Mouse (Mus musculus): ENCODE data around the gene Msi2. TPM values are rescaled to one million over a fixed set of nuclear protein-coding genes. Genes with fewer than 3 reads are reported as not detected.

The Msi2 gene
- polyA plus RNA-seq, 1 experiment from 2014 or later = 2.9 TPM

GRCm38 (mm10) chr11:88502566-88502965 lies 215.7 kb downstream of the Msi2 start:
- no peaks in the 10 kb centered on the region for H3K27me3 ChIP-seq (ENCODE audit: control insufficient read depth, insufficient read depth, low read depth, low read length)
- no peak overlapping the region for H3K27ac ChIP-seq (ENCODE audit: low read length)
- H3K4me3 ChIP-seq (ENCODE audit: low read depth, low read length) = no peak overlapping the region
- WGBS (ENCODE audit: insufficient replicate concordance) = 75% methylated on average over 6 of the region's 6 CpGs
- H3K36me3 ChIP-seq (ENCODE audit: control insufficient read depth, insufficient read depth) = no peaks in the 10 kb centered on the region
- H3K9me3 ChIP-seq (replicated peaks; ENCODE audit: control insufficient read depth, low read length) = no peaks in the 10 kb centered on the region
- peaks cover 2% of the 10 kb centered on the region; the same call in 1 of the 2 replicates for H3K4me1 ChIP-seq (ENCODE audit: control insufficient read depth, low read depth, low read length)
- no peak overlapping the region for H3K9ac ChIP-seq (ENCODE audit: low read depth, low read length)
- H3K4me2 ChIP-seq (ENCODE audit: low read depth, low read length) = no peak overlapping the region
- ATAC-seq (ENCODE audit: low read depth) = no peak

GRCm38 (mm10) chr11:88498491-88498890 lies 219.8 kb downstream of the Msi2 start:
- WGBS (ENCODE audit: insufficient replicate concordance) = 50% methylated on average over 7 of the region's 7 CpGs
- no peak overlapping the region for H3K9ac ChIP-seq (ENCODE audit: low read depth, low read length)
- H3K27ac ChIP-seq (ENCODE audit: low read length) = no peak overlapping the region
- peaks cover 2% of the 10 kb centered on the region; the same call in 1 of the 2 replicates for H3K4me1 ChIP-seq (ENCODE audit: control insufficient read depth, low read depth, low read length)
- H3K4me2 ChIP-seq (ENCODE audit: low read depth, low read length) = no peak overlapping the region
- H3K27me3 ChIP-seq (ENCODE audit: control insufficient read depth, insufficient read depth, low read depth, low read length) = no peaks in the 10 kb centered on the region
- no peak overlapping the region for H3K4me3 ChIP-seq (ENCODE audit: low read depth, low read length)
- no peaks in the 10 kb centered on the region for H3K36me3 ChIP-seq (ENCODE audit: control insufficient read depth, insufficient read depth)
- ATAC-seq (ENCODE audit: low read depth) = no peak
- no peaks in the 10 kb centered on the region for H3K9me3 ChIP-seq (replicated peaks; ENCODE audit: control insufficient read depth, low read length)

GRCm38 (mm10) chr11:88496460-88496859 lies 221.9 kb downstream of the Msi2 start:
- WGBS (ENCODE audit: insufficient replicate concordance) = 70% methylated on average over 5 of the region's 5 CpGs
- H3K9ac ChIP-seq (ENCODE audit: low read depth, low read length) = no peak overlapping the region
- H3K4me3 ChIP-seq (ENCODE audit: low read depth, low read length) = no peak overlapping the region
- no peaks in the 10 kb centered on the region for H3K27me3 ChIP-seq (ENCODE audit: control insufficient read depth, insufficient read depth, low read depth, low read length)
- H3K36me3 ChIP-seq (ENCODE audit: control insufficient read depth, insufficient read depth) = no peaks in the 10 kb centered on the region
- H3K27ac ChIP-seq (ENCODE audit: low read length) = no peak overlapping the region
- ATAC-seq (ENCODE audit: low read depth) = no peak
- H3K4me2 ChIP-seq (ENCODE audit: low read depth, low read length) = no peak overlapping the region
- no peaks in the 10 kb centered on the region for H3K9me3 ChIP-seq (replicated peaks; ENCODE audit: control insufficient read depth, low read length)
- H3K4me1 ChIP-seq (ENCODE audit: control insufficient read depth, low read depth, low read length) = peaks cover 2% of the 10 kb centered on the region; the same call in 1 of the 2 replicates

- Histone ChIP-seq H3K4me2 (ENCODE audit: low read depth, low read length) (no peak overlapping the region), H3K4me3 (ENCODE audit: low read depth, low read length) (no peak overlapping the region), H3K27ac (ENCODE audit: low read length) (no peak overlapping the region), H3K4me1 (ENCODE audit: control insufficient read depth, low read depth, low read length) (peaks cover 2% of the 10 kb centered on the region; the same call in 1 of the 2 replicates), H3K36me3 (ENCODE audit: control insufficient read depth, insufficient read depth) (no peaks in the 10 kb centered on the region), H3K9me3 (replicated peaks; ENCODE audit: control insufficient read depth, low read length) (no peaks in the 10 kb centered on the region), H3K9ac (ENCODE audit: low read depth, low read length) (no peak overlapping the region), H3K27me3 (ENCODE audit: control insufficient read depth, insufficient read depth, low read depth, low read length) (no peaks in the 10 kb centered on the region)
- WGBS (ENCODE audit: insufficient replicate concordance) = 84% methylated on average over 5 of the region's 5 CpGs
- ATAC-seq (ENCODE audit: low read depth) = no peak
Observed at GRCm38 (mm10) chr11:88495759-88496158, 222.6 kb downstream of the Msi2 start.

GRCm38 (mm10) chr11:88495018-88495417 lies 223.3 kb downstream of the Msi2 start:
- Histone ChIP-seq H3K4me2 (ENCODE audit: low read depth, low read length) (no peak overlapping the region), H3K27me3 (ENCODE audit: control insufficient read depth, insufficient read depth, low read depth, low read length) (no peaks in the 10 kb centered on the region), H3K36me3 (ENCODE audit: control insufficient read depth, insufficient read depth) (no peaks in the 10 kb centered on the region), H3K9ac (ENCODE audit: low read depth, low read length) (no peak overlapping the region), H3K4me1 (ENCODE audit: control insufficient read depth, low read depth, low read length) (peaks cover 2% of the 10 kb centered on the region; the same call in 1 of the 2 replicates), H3K27ac (ENCODE audit: low read length) (no peak overlapping the region), H3K4me3 (ENCODE audit: low read depth, low read length) (no peak overlapping the region), H3K9me3 (replicated peaks; ENCODE audit: control insufficient read depth, low read length) (no peaks in the 10 kb centered on the region)
- 55% methylated on average over 3 of the region's 3 CpGs for WGBS (ENCODE audit: insufficient replicate concordance)
- no peak for ATAC-seq (ENCODE audit: low read depth)

GRCm38 (mm10) chr11:88493795-88494559 lies 224.3 kb downstream of the Msi2 start:
- Histone ChIP-seq H3K27me3 (ENCODE audit: control insufficient read depth, insufficient read depth, low read depth, low read length) (no peaks in the 10 kb centered on the region), H3K4me1 (ENCODE audit: control insufficient read depth, low read depth, low read length) (peaks cover 2% of the 10 kb centered on the region; the same call in 1 of the 2 replicates), H3K4me3 (ENCODE audit: low read depth, low read length) (no peak overlapping the region), H3K9me3 (replicated peaks; ENCODE audit: control insufficient read depth, low read length) (no peaks in the 10 kb centered on the region), H3K27ac (ENCODE audit: low read length) (no peak overlapping the region), H3K9ac (ENCODE audit: low read depth, low read length) (no peak overlapping the region), H3K36me3 (ENCODE audit: control insufficient read depth, insufficient read depth) (no peaks in the 10 kb centered on the region), H3K4me2 (ENCODE audit: low read depth, low read length) (no peak overlapping the region)
- WGBS (ENCODE audit: insufficient replicate concordance) = 79% methylated on average over 18 of the region's 18 CpGs
- ATAC-seq (ENCODE audit: low read depth) = no peak

GRCm38 (mm10) chr11:88492585-88492984 lies 225.7 kb downstream of the Msi2 start:
- no peaks in the 10 kb centered on the region for H3K4me1 ChIP-seq (ENCODE audit: control insufficient read depth, low read depth, low read length)
- no peak overlapping the region for H3K4me3 ChIP-seq (ENCODE audit: low read depth, low read length)
- H3K4me2 ChIP-seq (ENCODE audit: low read depth, low read length) = no peak overlapping the region
- H3K36me3 ChIP-seq (ENCODE audit: control insufficient read depth, insufficient read depth) = no peaks in the 10 kb centered on the region
- ATAC-seq (ENCODE audit: low read depth) = no peak
- no peak overlapping the region for H3K9ac ChIP-seq (ENCODE audit: low read depth, low read length)
- no peak overlapping the region for H3K27ac ChIP-seq (ENCODE audit: low read length)
- H3K9me3 ChIP-seq (replicated peaks; ENCODE audit: control insufficient read depth, low read length) = no peaks in the 10 kb centered on the region
- H3K27me3 ChIP-seq (ENCODE audit: control insufficient read depth, insufficient read depth, low read depth, low read length) = no peaks in the 10 kb centered on the region
- 62% methylated on average over 2 of the region's 2 CpGs for WGBS (ENCODE audit: insufficient replicate concordance)

GRCm38 (mm10) chr11:88489985-88490384 lies 228.3 kb downstream of the Msi2 start:
- no peak overlapping the region for H3K4me3 ChIP-seq (ENCODE audit: low read depth, low read length)
- no peaks in the 10 kb centered on the region for H3K4me1 ChIP-seq (ENCODE audit: control insufficient read depth, low read depth, low read length)
- H3K9ac ChIP-seq (ENCODE audit: low read depth, low read length) = no peak overlapping the region
- no peak for ATAC-seq (ENCODE audit: low read depth)
- no peaks in the 10 kb centered on the region for H3K27me3 ChIP-seq (ENCODE audit: control insufficient read depth, insufficient read depth, low read depth, low read length)
- no peak overlapping the region for H3K27ac ChIP-seq (ENCODE audit: low read length)
- no peaks in the 10 kb centered on the region for H3K36me3 ChIP-seq (ENCODE audit: control insufficient read depth, insufficient read depth)
- 53% methylated on average over 4 of the region's 4 CpGs for WGBS (ENCODE audit: insufficient replicate concordance)
- no peak overlapping the region for H3K4me2 ChIP-seq (ENCODE audit: low read depth, low read length)
- H3K9me3 ChIP-seq (replicated peaks; ENCODE audit: control insufficient read depth, low read length) = no peaks in the 10 kb centered on the region

GRCm38 (mm10) chr11:88488941-88489724 lies 229.2 kb downstream of the Msi2 start:
- H3K27ac ChIP-seq (ENCODE audit: low read length) = no peak overlapping the region
- 73% methylated on average over 17 of the region's 17 CpGs for WGBS (ENCODE audit: insufficient replicate concordance)

More at GRCm38 (mm10) chr11:88488941-88489724, 229.2 kb downstream of the Msi2 start:
- Histone ChIP-seq H3K4me1 (ENCODE audit: control insufficient read depth, low read depth, low read length) (no peaks in the 10 kb centered on the region), H3K27me3 (ENCODE audit: control insufficient read depth, insufficient read depth, low read depth, low read length) (no peaks in the 10 kb centered on the region), H3K9me3 (replicated peaks; ENCODE audit: control insufficient read depth, low read length) (no peaks in the 10 kb centered on the region), H3K9ac (ENCODE audit: low read depth, low read length) (no peak overlapping the region), H3K4me3 (ENCODE audit: low read depth, low read length) (no peak overlapping the region), H3K36me3 (ENCODE audit: control insufficient read depth, insufficient read depth) (no peaks in the 10 kb centered on the region), H3K4me2 (ENCODE audit: low read depth, low read length) (no peak overlapping the region)
- no peak for ATAC-seq (ENCODE audit: low read depth)

All from liver, embryonic 16.5 days (tissue).